Mouse (Mus musculus) megakaryocyte-erythroid progenitor cell, adult 5-6 weeks (primary cell): ENCODE results near the gene Cct2. TPM values are rescaled to one million over a fixed set of nuclear protein-coding genes. Genes with fewer than 3 reads are reported as not detected.
A peak's percentile ranks its signal among the peaks of the same experiment; 100 is the strongest.

Experiments
- ATAC-seq: replicated peaks from 2 replicates; pipeline ENCODE4 v1.8.0; 2016; ENCODE audit warnings: mild to moderate bottlenecking, inconsistent platforms; ENCODE audit not compliant: severe bottlenecking, poor library complexity, low FRiP score, low TSS enrichment
- total RNA-seq, 2 experiments: library from RNA; stranded (forward) in 1 of 2; stranded (reverse) in 1 of 2; fragments of 200-1000, 215-1000 nt in 1 of 2; fragments of >200 nt in 1 of 2; fragmentation: Nextera tagmentation in 1 of 2; gene quantifications; 2 replicates each; pipeline ENCODE4 v1.2.3; 2014 to 2017

Cct2 gene
- total RNA-seq (2014; fragmentation: Nextera tagmentation) (545 and 559 TPM in 2 replicates), total RNA-seq (2017) (707 and 779 TPM in 2 replicates)

GRCm38 (mm10) chr10:117063254-117064021 lies at the start of gene Cct2:
Cct2 (minus strand) TSS chr10:117063814.
- peak; percentile 92 for ATAC-seq

- ATAC-seq, result peak; percentile 78
Measured at GRCm38 (mm10) chr10:117112545-117112944, 48.9 kb upstream of the Cct2 start.

GRCm38 (mm10) chr10:117111455-117111854 lies 47.8 kb upstream of the Cct2 start:
- ATAC-seq, result no peak

DNA sequence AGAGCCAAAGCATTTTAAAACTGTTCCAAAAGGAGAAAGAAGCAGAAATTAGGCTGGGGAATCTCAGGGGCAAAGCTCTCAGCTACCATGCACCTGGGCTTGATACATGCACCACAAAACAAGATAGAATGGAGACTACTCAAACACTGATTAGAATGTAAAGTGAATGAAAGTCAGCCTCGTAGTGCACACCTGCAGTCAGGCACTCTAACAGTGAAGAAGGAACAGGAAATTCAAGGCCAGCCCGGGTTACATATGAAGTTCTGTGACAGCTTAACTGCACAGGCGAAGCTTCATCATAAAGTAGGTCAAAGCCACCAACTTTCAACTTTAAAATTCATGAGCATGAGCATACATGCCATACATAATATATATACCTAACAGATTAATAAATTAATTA lies 46.7 kb upstream of the Cct2 start:
- ATAC-seq, result no peak

DNA sequence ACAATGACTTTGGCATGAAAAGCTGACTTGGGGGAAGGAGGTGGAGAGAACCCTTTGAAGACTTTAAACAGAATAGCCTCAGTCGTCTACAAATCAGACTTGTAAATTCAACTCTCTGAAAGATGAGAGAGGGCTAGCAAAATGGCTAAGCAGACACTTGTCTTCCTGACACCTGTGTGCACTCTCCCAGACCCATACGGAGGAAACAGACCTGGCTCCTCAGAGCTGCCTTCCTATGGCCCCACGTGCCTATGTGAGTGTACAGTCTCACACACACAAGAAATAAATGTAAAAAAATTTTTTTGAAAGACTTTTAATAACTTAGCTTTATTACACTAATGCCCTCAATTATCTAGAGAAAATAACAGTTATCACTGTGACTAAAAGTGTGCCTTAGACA lies 43.1 kb upstream of the Cct2 start:
- ATAC-seq, result peak; percentile 26

DNA sequence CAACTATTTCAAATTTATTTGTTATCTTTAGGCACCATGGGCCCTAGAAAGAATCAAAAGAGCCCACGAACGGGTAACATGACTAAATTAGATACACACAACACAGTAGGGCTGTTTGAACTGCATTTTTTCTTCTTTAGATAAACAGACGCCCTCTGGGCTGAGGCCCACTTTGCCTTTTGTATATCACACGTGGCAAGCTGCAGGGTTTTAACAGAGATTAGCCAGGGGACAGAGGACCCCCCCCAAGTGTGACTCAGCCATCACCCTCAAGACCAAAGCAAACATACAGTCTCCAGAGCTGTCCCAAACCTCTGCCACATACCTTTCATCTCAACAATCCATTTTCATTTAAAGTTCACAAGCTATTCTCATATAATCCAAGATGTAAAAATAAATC lies 42.6 kb upstream of the Cct2 start:
- ATAC-seq, result peak; percentile 90

DNA sequence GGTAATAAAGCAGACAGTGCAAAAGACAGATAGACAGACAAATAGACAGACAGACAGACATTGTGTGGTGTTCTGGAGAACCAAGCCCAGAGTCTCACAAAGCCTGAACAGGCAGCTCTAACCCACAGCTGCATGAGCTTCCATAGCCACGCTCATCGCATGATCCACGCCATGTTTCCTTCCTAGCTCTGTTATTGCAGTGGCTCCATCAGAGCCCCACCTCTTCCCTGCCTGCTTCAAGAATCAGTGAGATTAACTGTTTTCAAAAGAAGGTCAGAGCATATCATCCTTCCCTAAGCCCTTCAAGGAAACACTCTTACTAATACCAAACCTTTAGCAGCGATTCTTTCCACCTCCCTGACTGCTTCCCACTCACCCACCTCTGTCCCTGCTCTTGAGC lies 41.4 kb upstream of the Cct2 start:
- ATAC-seq, result peak; percentile 32; the same call in 1 of the 2 replicates

DNA sequence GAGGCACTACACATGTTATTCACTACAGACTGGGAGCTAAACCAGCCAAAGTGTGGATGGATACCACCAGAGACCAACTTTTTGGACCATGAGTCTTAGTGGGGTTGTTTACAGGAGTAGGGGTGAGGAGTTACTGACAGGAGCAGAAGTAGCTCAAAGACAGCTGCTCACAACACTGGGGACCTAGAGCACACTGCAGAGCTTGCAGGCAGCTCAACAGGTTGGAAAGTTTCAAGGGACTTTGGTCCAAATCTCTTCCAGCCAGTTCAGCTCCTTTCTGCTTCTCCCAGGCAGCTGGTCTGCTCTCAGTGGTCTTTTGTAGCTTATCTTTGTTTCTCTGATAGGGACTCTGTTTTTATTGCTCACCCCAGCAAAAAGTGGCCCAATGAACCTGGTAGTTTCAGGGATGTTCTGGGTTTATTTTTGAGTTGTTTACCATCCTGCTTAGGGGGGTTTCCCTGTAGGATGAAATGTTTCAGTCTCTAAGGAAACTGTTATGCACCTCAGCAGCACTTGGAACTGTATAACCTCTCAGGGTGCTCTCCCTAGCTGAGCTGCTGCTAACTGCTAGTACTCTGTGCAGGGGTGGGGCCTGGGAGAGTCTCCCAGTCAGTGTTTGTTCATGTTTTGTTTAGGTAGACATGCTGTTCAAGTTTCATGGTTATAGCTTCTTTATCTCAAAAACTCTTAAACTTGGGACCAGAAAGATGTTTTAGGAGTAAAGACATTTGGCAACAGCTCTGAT lies 40.4 kb upstream of the Cct2 start:
- peak; percentile 33; the same call in 1 of the 2 replicates for ATAC-seq

- ATAC-seq, result no peak
Measured at GRCm38 (mm10) chr10:117100175-117100574, 36.6 kb upstream of the Cct2 start.

GRCm38 (mm10) chr10:117097116-117097698 lies 33.6 kb upstream of the Cct2 start:
- peak; percentile 98 for ATAC-seq

- no peak for ATAC-seq
Measured at GRCm38 (mm10) chr10:117096096-117096495, 32.5 kb upstream of the Cct2 start.

- no peak for ATAC-seq
Measured at GRCm38 (mm10) chr10:117094504-117095329, 31.1 kb upstream of the Cct2 start.

DNA sequence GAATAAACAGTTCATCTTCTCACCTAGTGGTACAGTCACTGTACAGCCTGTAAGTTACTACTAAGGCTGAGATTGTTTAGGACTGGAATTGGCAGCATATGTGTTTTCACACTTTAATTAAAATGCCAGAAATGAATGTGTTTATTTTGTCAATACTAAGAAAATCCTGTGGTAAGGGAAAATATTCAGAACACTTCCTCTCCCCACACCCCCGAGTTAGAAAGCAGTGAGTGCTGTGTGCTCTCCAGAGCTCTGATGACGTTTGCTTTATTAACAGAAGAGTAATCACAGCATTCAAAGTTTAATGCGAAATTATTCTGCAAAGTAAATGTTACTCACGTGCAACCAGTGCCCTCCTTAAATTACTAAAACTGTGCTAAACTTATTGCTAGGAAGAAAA lies 26.0 kb upstream of the Cct2 start:
- no peak for ATAC-seq

DNA sequence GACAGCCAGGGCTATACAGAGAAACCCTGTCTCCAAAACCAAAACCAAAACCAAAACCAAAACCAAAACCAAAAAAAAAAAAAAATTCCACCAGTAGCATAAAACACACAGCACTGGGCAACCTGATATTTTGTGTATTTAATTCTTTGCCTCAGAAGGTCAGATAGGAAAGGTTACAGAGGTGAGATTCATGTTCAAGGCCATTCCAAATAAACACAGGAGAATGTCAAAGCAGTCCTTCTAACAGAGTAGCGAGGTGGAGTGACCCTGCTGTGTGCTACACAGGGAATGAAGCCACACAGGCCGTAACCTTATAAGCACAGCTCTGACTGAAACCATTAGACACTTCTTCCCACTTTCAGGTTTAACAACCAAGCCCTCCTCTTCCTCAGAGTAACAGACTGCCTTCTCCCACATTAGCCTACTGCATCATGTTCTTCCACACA lies 18.3 kb upstream of the Cct2 start:
- ATAC-seq, result no peak

- no peak for ATAC-seq
Measured at GRCm38 (mm10) chr10:117081326-117081725, 17.7 kb upstream of the Cct2 start.

GRCm38 (mm10) chr10:117078284-117078683 lies 14.7 kb upstream of the Cct2 start:
- ATAC-seq, result peak; percentile 98

DNA sequence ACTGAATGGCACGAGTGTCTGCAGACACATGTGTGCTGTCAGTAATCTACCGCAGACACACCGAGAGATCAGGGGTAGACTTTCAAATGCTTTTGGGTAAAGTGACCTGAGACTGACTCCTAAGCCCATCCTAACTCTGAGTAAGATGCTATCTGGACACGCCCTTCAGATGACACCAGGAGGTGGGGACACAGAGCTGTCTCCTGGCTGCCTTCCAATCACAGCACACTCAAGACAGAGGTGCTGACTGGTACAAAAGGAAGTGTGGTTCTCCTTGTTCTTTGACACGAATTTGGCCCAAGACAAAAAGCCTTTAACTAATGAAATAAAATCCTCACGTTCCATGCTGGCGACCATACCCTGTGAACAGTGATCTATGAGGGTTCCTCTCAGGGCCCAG lies 9.6 kb upstream of the Cct2 start:
- ATAC-seq, result 0 out of 2 replicates have a peak, but pooled peaks have one; percentile 33

DNA sequence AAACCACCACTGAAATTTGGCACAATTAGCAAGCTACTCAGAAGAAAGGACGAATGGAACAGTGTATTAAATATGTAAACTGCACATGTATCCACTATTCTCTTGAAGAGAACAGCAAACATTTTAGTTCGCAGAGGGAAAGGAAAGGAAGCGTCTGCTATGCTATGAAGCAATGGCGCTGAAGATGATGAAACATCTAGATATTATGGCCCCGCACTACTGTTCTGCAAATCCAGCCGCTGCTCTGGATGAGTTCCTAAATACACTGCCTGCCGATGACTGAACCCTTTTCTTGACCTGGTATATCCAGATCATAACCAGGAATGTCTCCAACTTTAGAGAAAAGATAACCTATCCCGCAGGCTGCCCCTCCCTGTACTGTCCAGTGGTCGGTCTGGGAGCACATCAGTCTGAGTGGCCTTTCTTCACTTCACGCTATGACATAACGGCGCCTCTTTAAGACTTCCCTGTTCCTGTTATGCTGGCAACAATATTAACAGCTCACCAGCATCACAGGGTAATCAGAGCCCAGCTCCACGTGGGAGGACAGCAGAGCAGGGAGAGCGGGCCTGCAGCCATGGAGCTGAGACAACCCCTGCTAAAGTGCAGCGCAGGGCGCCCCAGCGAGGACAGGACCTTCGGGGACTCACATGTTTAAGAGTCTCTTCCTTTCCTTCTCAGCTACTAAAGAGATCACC lies 8.7 kb upstream of the Cct2 start:
- no peak for ATAC-seq

GRCm38 (mm10) chr10:117069109-117069508 lies 5.5 kb upstream of the Cct2 start:
- peak; percentile 69 for ATAC-seq
